Mouse (Mus musculus) cerebellum, adult 11 months (tissue): ENCODE measurements around the gene Cnot1.
"Not testable (repeated sequence)": the region's sequence is repeated elsewhere in the genome, so short reads cannot be mapped to it uniquely, and the experiment has no call there.

Experiments used
- DNase-seq: peaks from one replicate; pipeline ENCODE4 v3.0.0; 2022

The Cnot1 gene

GRCm38 (mm10) chr8:95816044-95816708 lies 8.9 kb upstream of the Cnot1 start:
- DNase-seq, result no peak

- DNase-seq, result no peak
Measured at GRCm38 (mm10) chr8:95810184-95810591, 2.9 kb upstream of the Cnot1 start.

- DNase-seq, result no peak
Measured at GRCm38 (mm10) chr8:95809116-95809515, 1.9 kb upstream of the Cnot1 start.

GRCm38 (mm10) chr8:95808631-95809030 lies 1.4 kb upstream of the Cnot1 start:
- peak; percentile 23 for DNase-seq

GRCm38 (mm10) chr8:95807861-95808260 lies 597 bp upstream of the Cnot1 start:
- peak; percentile 89 for DNase-seq

- DNase-seq, result peak; percentile 27
Measured at GRCm38 (mm10) chr8:95806461-95807191, 638 bp downstream of the Cnot1 start.

- no peak for DNase-seq
Measured at GRCm38 (mm10) chr8:95805482-95805881, 1.8 kb downstream of the Cnot1 start.

GRCm38 (mm10) chr8:95802231-95802630 lies 5.0 kb downstream of the Cnot1 start:
- DNase-seq, result no peak

GRCm38 (mm10) chr8:95801476-95802064 lies 5.7 kb downstream of the Cnot1 start:
- no peak for DNase-seq

- no peak for DNase-seq
Measured at GRCm38 (mm10) chr8:95800353-95800752, 6.9 kb downstream of the Cnot1 start.

GRCm38 (mm10) chr8:95799891-95800290 lies 7.4 kb downstream of the Cnot1 start:
- DNase-seq, result no peak

- DNase-seq, result no peak
Measured at GRCm38 (mm10) chr8:95799117-95799516, 8.1 kb downstream of the Cnot1 start.

GRCm38 (mm10) chr8:95795333-95796061 lies 11.8 kb downstream of the Cnot1 start:
- not testable (repeated sequence) for DNase-seq

GRCm38 (mm10) chr8:95785591-95785990 lies 21.7 kb downstream of the Cnot1 start:
- DNase-seq, result no peak

GRCm38 (mm10) chr8:95782628-95783027 lies 24.6 kb downstream of the Cnot1 start:
- no peak for DNase-seq

- no peak for DNase-seq
Measured at GRCm38 (mm10) chr8:95781775-95782174, 25.5 kb downstream of the Cnot1 start.

- no peak for DNase-seq
Measured at GRCm38 (mm10) chr8:95781085-95781484, 26.2 kb downstream of the Cnot1 start.

GRCm38 (mm10) chr8:95764133-95764532 lies 43.1 kb downstream of the Cnot1 start:
- DNase-seq, result no peak

GRCm38 (mm10) chr8:95760323-95760722 lies 46.9 kb downstream of the Cnot1 start:
- DNase-seq, result no peak

- no peak for DNase-seq
Measured at GRCm38 (mm10) chr8:95751924-95752323, 55.3 kb downstream of the Cnot1 start.

- no peak for DNase-seq
Measured at GRCm38 (mm10) chr8:95748028-95748427, 59.2 kb downstream of the Cnot1 start.

- DNase-seq, result no peak
Measured at GRCm38 (mm10) chr8:95741732-95742131, 65.5 kb downstream of the Cnot1 start.

- DNase-seq, result no peak
Measured at GRCm38 (mm10) chr8:95738596-95738995, 68.7 kb downstream of the Cnot1 start.
